Mouse (Mus musculus): ENCODE measurements around the gene Osbpl6.

DNA sequence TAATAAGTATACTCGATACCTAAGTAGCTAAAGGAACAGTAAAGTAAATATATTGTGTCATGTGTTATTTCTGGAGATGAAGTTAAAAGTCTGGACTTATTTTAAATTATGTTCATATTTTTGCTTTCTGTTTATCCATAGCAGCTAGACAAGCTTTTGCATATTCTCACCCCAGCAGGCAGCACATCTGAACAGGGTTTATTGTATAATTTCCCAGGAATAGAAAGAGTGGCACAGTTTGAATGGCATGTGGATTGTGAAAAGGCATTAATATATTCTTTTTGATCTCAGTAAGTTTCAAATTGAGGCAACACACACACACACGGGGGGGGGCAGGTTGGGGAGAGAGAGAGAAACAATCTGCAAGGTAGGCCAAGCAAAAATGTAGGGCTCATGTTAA, 6.6 kb downstream of the Osbpl6 start:
- TF ChIP-seq CTCF (IDR thresholded peaks at IDR 0.05; ENCODE audit: low read depth) (no peak), EP300 (IDR thresholded peaks at IDR 0.05; ENCODE audit: low read depth) (no peak)
